Mouse (Mus musculus) forebrain, embryonic 14.5 days (tissue): Measurements from ENCODE around the gene Adprhl2. TPM values are rescaled to one million over a fixed set of nuclear protein-coding genes. Genes with fewer than 3 reads are reported as not detected.

ENCODE experiments used
- ATAC-seq: fragments of 200-750 bp; cut with Nextera tagmentation; 2 replicates; pipeline ENCODE4 v1.8.0; 2017; ENCODE audit warnings: mild to moderate bottlenecking, moderate library complexity
- DNase-seq: peaks from one replicate; pipeline ENCODE4 v3.0.0-alpha.2; 2015; ENCODE audit warnings: low spot score
- H3K27ac ChIP-seq: fragments of 300-500 bp; sonication (generic); 2 replicates; pipeline ENCODE4 v1.5.1; 2014; ENCODE audit warnings: low read depth, mild to moderate bottlenecking, control low read depth, low read length, moderate library complexity
- H3K27me3 ChIP-seq: fragments of 300-500 bp; sonication (generic); replicated peaks from 2 replicates; pipeline ENCODE4 v1.6.1; 2014; ENCODE audit warnings: low read length, control low read depth, mixed read lengths; ENCODE audit not compliant: control insufficient read depth, insufficient read depth
- H3K36me3 ChIP-seq: fragments of 300-500 bp; sonication (generic); 2 replicates; pipeline ENCODE4 v1.6.1; 2014; ENCODE audit warnings: low read length, control low read depth; ENCODE audit not compliant: control insufficient read depth, insufficient read depth
- H3K4me1 ChIP-seq: fragments of 300-500 bp; sonication (generic); 2 replicates; pipeline ENCODE4 v1.6.1; 2014; ENCODE audit warnings: antibody characterized with exemption, low read length, control low read depth; ENCODE audit not compliant: control insufficient read depth, insufficient read depth
- H3K4me2 ChIP-seq: fragments of 300-500 bp; sonication (generic); 2 replicates; pipeline ENCODE4 v1.6.1; 2014; ENCODE audit warnings: mild to moderate bottlenecking, control low read depth, low read length
- H3K4me3 ChIP-seq: fragments of 300-500 bp; sonication (generic); 2 replicates; pipeline ENCODE4 v1.5.1; 2014; ENCODE audit warnings: low read depth, low read length, control low read depth
- H3K9ac ChIP-seq: fragments of 300-500 bp; sonication (generic); 2 replicates; pipeline ENCODE4 v1.6.1; 2014; ENCODE audit warnings: mild to moderate bottlenecking, low read length, control low read depth, moderate library complexity
- H3K9me3 ChIP-seq: fragments of 300-500 bp; sonication (generic); replicated peaks from 2 replicates; pipeline ENCODE4 v1.6.1; 2016; ENCODE audit warnings: low read length, control low read depth, mixed read lengths; ENCODE audit not compliant: control insufficient read depth
- WGBS: fragments of 180-500 bp; shearing (Covaris S2); extraction: QIAGEN DNeasy Blood & Tissue Kit; methylation state at CpG from one replicate; pipeline ENCODE4 v1.1.7; 2014; 5-methylcytosine and 5-hydroxymethylcytosine counted together
- polyA plus RNA-seq: library from polyadenylated mRNA; unstranded; fragments of >200 nt; fragmentation: Nextera tagmentation; extraction: Ambion mirVana; gene quantifications from 2 replicates; pipeline ENCODE4 v1.2.1, GENCODE M21; 2014

Adprhl2 gene
- polyA plus RNA-seq, 1 experiment from 2014 or later: 53.9 TPM

DNA sequence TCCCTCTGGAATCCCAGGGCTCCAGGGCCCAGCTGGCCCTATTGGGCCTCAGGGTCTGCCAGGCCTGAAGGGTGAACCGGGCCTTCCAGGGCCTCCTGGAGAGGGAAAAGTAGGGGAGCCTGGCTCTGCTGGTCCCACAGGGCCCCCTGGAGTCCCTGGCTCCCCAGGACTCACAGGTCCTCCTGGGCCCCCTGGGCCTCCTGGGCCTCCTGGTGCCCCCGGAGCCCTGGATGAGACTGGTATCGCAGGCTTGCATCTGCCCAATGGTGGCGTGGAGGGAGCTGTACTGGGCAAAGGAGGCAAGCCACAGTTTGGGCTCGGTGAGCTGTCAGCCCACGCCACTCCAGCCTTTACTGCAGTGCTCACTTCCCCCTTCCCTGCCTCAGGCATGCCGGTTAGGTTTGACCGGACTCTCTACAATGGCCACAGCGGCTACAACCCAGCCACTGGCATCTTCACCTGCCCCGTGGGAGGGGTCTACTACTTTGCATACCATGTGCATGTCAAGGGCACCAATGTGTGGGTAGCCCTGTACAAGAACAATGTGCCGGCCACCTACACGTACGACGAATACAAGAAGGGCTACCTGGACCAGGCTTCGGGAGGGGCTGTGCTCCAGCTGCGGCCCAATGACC lies 9.8 kb downstream of the Adprhl2 start:
- peaks cover 19% of the 10 kb centered on the region for H3K36me3 ChIP-seq
- WGBS: 90% methylated on average over 16 of the region's 16 CpGs
- no peak overlapping the region for H3K27ac ChIP-seq
- no peaks in the 10 kb centered on the region for H3K27me3 ChIP-seq
- H3K4me3 ChIP-seq: no peak overlapping the region
- H3K4me2 ChIP-seq: no peak overlapping the region
- DNase-seq (no peak), ATAC-seq (no peak)
- no peak overlapping the region for H3K9ac ChIP-seq
- H3K9me3 ChIP-seq: no peaks in the 10 kb centered on the region
- no peaks in the 10 kb centered on the region for H3K4me1 ChIP-seq

DNA sequence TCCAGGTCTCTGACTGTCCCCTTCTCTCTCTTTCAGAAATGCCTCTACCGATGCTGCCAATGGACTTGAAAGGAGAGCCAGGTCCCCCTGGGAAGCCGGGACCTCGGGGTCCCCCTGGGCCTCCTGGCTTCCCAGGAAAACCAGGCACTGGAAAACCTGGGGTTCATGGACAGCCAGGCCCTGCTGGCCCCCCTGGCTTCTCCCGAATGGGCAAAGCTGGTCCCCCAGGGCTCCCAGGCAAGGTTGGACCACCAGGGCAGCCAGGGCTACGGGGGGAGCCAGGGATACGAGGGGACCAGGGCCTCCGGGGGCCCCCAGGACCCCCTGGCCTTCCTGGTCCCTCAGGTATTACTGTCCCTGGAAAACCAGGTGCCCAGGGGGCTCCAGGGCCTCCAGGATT lies 11.2 kb downstream of the Adprhl2 start:
- Histone ChIP-seq H3K4me2 (no peak overlapping the region), H3K36me3 (peaks cover 5% of the 10 kb centered on the region; the same call in 1 of the 2 replicates), H3K9me3 (peaks cover 4% of the 10 kb centered on the region; the same call in 1 of the 2 replicates), H3K4me3 (no peak overlapping the region), H3K27me3 (no peaks in the 10 kb centered on the region), H3K27ac (no peak overlapping the region), H3K4me1 (no peaks in the 10 kb centered on the region), H3K9ac (no peak overlapping the region)
- no peak for DNase-seq
- WGBS: 65% methylated on average over 7 of the region's 7 CpGs
- ATAC-seq: no peak

DNA sequence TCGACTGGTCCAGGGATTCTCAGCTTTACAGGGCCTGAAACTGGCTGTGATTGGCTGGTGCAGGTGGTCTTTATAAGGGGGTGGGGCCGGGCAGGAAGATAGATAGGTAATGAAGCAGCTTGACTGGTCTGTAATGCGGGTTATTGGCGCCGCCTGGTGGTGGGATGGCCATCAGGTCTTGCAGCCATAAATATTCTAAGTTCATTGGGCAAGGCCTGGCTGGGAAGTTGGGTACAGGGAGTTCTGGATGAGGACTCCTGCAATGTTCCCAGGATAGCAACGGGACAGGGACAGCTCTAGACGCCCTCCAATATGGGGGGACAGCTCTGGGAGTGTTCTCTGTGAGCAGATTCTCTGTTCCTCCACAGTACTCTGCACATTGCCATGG lies 11.6 kb downstream of the Adprhl2 start:
- WGBS: 2% methylated on average over 7 of the region's 7 CpGs
- peak overlapping the region; percentile 32 for H3K4me2 ChIP-seq
- DNase-seq (peak; percentile 90), ATAC-seq (peak; percentile 90)
- no peaks in the 10 kb centered on the region for H3K27me3 ChIP-seq
- H3K9me3 ChIP-seq: peaks cover 4% of the 10 kb centered on the region; the same call in 1 of the 2 replicates
- no peaks in the 10 kb centered on the region for H3K4me1 ChIP-seq
- H3K9ac ChIP-seq: no peak overlapping the region
- peak overlapping the region; percentile 5; the same call in 1 of the 2 replicates for H3K4me3 ChIP-seq
- 0 out of 2 replicates have a peak, but pooled peaks cover 3% of the 10 kb centered on the region for H3K36me3 ChIP-seq
- no peak overlapping the region for H3K27ac ChIP-seq

DNA sequence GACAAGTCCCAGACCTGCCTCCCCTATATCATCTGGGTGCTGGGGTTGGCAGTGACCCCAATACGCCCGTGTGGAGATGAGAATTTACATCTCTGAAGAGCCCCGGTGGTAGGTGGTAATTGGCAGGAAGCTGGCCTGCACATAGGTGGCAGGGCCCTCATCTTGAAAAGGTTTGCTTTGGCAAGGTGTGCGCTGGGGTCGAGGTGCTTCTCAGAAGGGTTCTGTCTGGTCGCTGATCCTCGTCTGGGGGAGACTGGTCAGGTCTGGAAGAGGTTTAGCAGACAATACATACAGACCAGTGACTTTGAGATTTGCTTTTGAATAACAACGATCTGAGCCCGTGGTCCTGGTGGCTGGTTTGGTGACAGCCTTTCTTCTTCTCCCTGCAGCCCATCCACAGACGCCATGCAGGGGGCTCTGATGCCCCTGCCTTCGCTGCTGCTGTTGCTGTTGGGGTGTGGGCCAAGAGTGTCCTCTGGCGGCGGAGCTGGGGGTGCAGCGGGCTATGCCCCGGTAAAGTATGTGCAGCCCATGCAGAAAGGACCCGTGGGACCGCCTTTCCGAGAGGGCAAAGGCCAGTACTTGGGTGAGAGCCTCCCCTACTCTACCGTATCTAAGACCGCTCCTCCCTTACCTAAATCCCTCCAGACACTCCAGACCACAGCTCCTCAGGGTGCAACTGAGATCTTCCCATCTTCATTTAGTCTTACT lies 12.1 kb downstream of the Adprhl2 start:
- Histone ChIP-seq H3K27me3 (no peaks in the 10 kb centered on the region), H3K9me3 (peaks cover 4% of the 10 kb centered on the region; the same call in 1 of the 2 replicates), H3K36me3 (no peaks in the 10 kb centered on the region), H3K9ac (no peak overlapping the region), H3K27ac (no peak overlapping the region), H3K4me1 (no peaks in the 10 kb centered on the region), H3K4me3 (peak overlapping the region; percentile 5; the same call in 1 of the 2 replicates), H3K4me2 (peak overlapping the region; percentile 32)
- 18% methylated on average over 20 of the region's 20 CpGs for WGBS
- no peak for DNase-seq
- ATAC-seq: peak; percentile 70; the same call in 1 of the 2 replicates

DNA sequence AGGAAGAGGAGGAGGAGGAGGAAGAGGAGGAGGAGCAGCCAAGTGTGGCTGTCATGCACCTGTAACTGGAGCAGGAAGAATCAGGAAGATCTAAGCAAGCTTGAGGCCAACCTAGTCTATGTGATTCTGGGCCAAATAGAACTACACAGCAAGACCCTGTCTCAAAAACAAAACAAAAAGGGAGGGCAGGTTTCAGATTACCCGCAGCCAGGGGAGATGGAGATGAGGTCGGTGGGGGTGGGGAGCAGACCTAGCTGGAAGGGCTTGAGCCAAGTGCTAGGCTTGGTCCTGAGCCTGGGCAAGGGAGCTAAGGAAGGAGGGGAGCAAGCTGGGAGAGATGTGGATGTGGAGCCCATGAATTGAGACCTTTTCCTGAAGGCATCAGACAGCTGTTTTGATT lies 14.7 kb downstream of the Adprhl2 start:
- no peaks in the 10 kb centered on the region for H3K4me1 ChIP-seq
- H3K27me3 ChIP-seq: peaks cover 14% of the 10 kb centered on the region
- DNase-seq (no peak), ATAC-seq (no peak)
- H3K4me2 ChIP-seq: no peak overlapping the region
- H3K9ac ChIP-seq: no peak overlapping the region
- H3K27ac ChIP-seq: no peak overlapping the region
- WGBS: 7% methylated on average over 2 of the region's 2 CpGs
- H3K9me3 ChIP-seq: peaks cover 4% of the 10 kb centered on the region; the same call in 1 of the 2 replicates
- no peak overlapping the region for H3K4me3 ChIP-seq
- H3K36me3 ChIP-seq: no peaks in the 10 kb centered on the region

DNA sequence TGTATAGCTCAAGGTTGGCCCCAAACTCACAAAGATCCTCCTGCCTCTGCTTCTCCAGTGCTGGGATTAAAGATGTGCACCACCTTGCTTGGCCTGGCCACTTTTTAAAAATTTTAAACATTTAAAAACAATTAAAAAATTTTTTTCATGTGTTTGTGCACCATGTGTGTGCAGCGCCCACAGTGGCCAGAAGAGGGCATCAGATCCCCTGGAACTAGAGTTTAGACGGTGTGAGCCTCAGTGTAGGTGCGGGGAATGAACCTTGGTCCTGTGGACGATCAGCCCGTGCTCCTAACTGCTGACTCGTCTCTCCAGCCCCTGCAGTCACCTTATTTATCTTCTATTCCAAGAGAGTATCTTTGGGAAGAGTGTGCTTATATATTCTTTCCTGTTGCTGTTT lies 15.4 kb downstream of the Adprhl2 start:
- Histone ChIP-seq H3K36me3 (no peaks in the 10 kb centered on the region), H3K9ac (no peak overlapping the region), H3K4me1 (no peaks in the 10 kb centered on the region), H3K27me3 (peaks cover 22% of the 10 kb centered on the region), H3K4me3 (no peak overlapping the region), H3K4me2 (no peak overlapping the region), H3K27ac (no peak overlapping the region), H3K9me3 (peaks cover 4% of the 10 kb centered on the region; the same call in 1 of the 2 replicates)
- ATAC-seq: no peak
- DNase-seq: no peak
- 88% methylated on average over 6 of the region's 6 CpGs for WGBS

DNA sequence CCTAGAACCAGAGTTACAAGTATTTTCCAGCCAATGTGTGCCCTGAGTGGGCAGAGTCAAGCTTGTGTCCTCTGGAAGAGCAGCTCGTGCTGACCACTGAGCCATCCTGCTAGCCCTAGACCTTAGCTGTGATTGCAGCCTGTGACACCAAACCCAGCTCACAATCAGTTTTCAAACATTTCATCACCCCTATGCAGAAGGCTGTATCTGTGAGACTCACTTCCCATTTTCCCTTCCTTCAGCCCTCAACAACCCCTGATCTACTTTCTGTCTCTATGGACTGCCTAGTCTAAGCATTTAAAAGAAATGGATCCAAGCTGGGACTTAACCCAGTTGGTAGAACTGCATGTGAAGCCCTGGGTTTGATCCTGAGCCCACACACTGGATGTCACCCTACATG lies 16.1 kb downstream of the Adprhl2 start:
- Histone ChIP-seq H3K4me3 (no peak overlapping the region), H3K4me2 (no peak overlapping the region), H3K4me1 (no peaks in the 10 kb centered on the region), H3K36me3 (no peaks in the 10 kb centered on the region), H3K27ac (no peak overlapping the region), H3K9ac (no peak overlapping the region), H3K9me3 (peaks cover 4% of the 10 kb centered on the region; the same call in 1 of the 2 replicates), H3K27me3 (peaks cover 28% of the 10 kb centered on the region)
- DNase-seq (no peak), ATAC-seq (no peak)
- 97% methylated on average over 1 of the region's 1 CpGs for WGBS

DNA sequence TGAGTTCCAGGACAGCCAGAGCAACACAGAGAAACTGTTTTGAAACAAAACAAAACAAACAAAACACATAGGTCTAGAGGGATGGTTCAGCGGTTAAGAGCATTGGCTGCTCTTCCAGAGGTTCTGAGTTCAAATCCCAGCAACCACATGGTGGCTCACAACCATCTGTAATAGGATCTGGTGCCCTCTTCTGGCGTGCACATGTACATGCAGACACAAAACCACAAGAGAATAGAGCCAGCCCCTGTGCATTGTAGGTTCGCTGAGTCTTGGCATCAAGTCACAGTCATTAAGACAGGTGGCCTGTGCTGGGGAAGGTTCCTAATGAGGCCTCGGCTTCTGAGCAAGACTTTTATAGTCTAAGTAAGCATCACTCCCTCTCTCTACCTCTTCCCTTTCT lies 17.6 kb downstream of the Adprhl2 start:
- peaks cover 4% of the 10 kb centered on the region; the same call in 1 of the 2 replicates for H3K9me3 ChIP-seq
- DNase-seq (no peak), ATAC-seq (no peak)
- peaks cover 40% of the 10 kb centered on the region for H3K27me3 ChIP-seq
- 51% methylated on average over 4 of the region's 4 CpGs for WGBS
- no peak overlapping the region for H3K27ac ChIP-seq
- H3K4me2 ChIP-seq: no peak overlapping the region
- no peaks in the 10 kb centered on the region for H3K36me3 ChIP-seq
- no peaks in the 10 kb centered on the region for H3K4me1 ChIP-seq
- no peak overlapping the region for H3K9ac ChIP-seq
- no peak overlapping the region for H3K4me3 ChIP-seq
